Mouse (Mus musculus) small intestine, adult 2 months (tissue): ENCODE results near the gene Tom1l2.

Experiments
- CTCF ChIP-seq: fragments of 200-500 bp; IDR thresholded peaks from 2 replicates; pipeline ENCODE4 v1.5.1; 2012; ENCODE audit warnings: low read depth, mild to moderate bottlenecking, control low read depth, inconsistent platforms, low read length, moderate library complexity, mixed read lengths; ENCODE audit not compliant: insufficient replicate concordance, insufficient read length; ENCODE audit errors: extremely low read depth
- POLR2A ChIP-seq: fragments of 200-500 bp; IDR thresholded peaks from 2 replicates; pipeline ENCODE4 v1.6.1; 2012; ENCODE audit warnings: low read depth, mild to moderate bottlenecking, control low read depth, inconsistent platforms, low read length, moderate library complexity

- no peak for TF ChIP-seq POLR2A
- TF ChIP-seq CTCF = no peak
These were observed 174.2 kb downstream of the Tom1l2 start for GRCm38 (mm10) chr11:60178506-60178905.
